Mouse (Mus musculus) thymus, adult 18-20 months (tissue): ENCODE data around the gene Abhd14a.

Source experiments
- DNase-seq, 2 experiments: peaks; one replicate each; pipeline ENCODE4 v3.0.0; 2022; ENCODE audit warnings: mixed read lengths in 2 of 2

Abhd14a gene

GRCm38 (mm10) chr9:106452351-106452750 is 4.9 kb upstream of the Abhd14a start:
- DNase-seq, result no peak

GRCm38 (mm10) chr9:106451899-106452298 is 4.4 kb upstream of the Abhd14a start:
- no peak for DNase-seq

- DNase-seq, result no peak
These were observed 3.8 kb upstream of the Abhd14a start for GRCm38 (mm10) chr9:106451298-106451697.

- no peak for DNase-seq
These were observed 3.2 kb upstream of the Abhd14a start for GRCm38 (mm10) chr9:106450661-106451060.

GRCm38 (mm10) chr9:106449947-106450346 is 2.5 kb upstream of the Abhd14a start:
- no peak for DNase-seq

- DNase-seq, result no peak
These were observed 1.1 kb upstream of the Abhd14a start for GRCm38 (mm10) chr9:106448498-106449031.

- no peak for DNase-seq
These were observed 473 bp upstream of the Abhd14a start for GRCm38 (mm10) chr9:106447951-106448350.

- DNase-seq, result no peak
These were observed 2.6 kb downstream of the Abhd14a start for GRCm38 (mm10) chr9:106444836-106445235.

GRCm38 (mm10) chr9:106442680-106443079 is 4.8 kb downstream of the Abhd14a start:
- DNase-seq, result no peak

- DNase-seq, result no peak
These were observed 10.9 kb downstream of the Abhd14a start for GRCm38 (mm10) chr9:106436566-106436965.

- no peak for DNase-seq
These were observed 14.1 kb downstream of the Abhd14a start for GRCm38 (mm10) chr9:106433389-106433788.

- no peak for DNase-seq
These were observed 17.5 kb downstream of the Abhd14a start for GRCm38 (mm10) chr9:106430015-106430264.

GRCm38 (mm10) chr9:106429221-106430014 is 18.1 kb downstream of the Abhd14a start, which contains the start of gene Rpl29:
Gene Rpl29, plus strand, starts transcription at chr9:106429454.
- peak; percentile 83 to 91 for DNase-seq

GRCm38 (mm10) chr9:106428719-106429220 is 18.7 kb downstream of the Abhd14a start:
- DNase-seq, result no peak

GRCm38 (mm10) chr9:106421865-106422160 is 25.7 kb downstream of the Abhd14a start:
- DNase-seq, result peak; percentile 49 to 58

- DNase-seq, result no peak
These were observed 26.2 kb downstream of the Abhd14a start for GRCm38 (mm10) chr9:106421033-106421864.

- DNase-seq, result no peak
These were observed 26.9 kb downstream of the Abhd14a start for GRCm38 (mm10) chr9:106420608-106421007.

GRCm38 (mm10) chr9:106417841-106418625 is 29.4 kb downstream of the Abhd14a start:
- DNase-seq, result peak; percentile 28 to 37

- DNase-seq, result no peak
These were observed 30.7 kb downstream of the Abhd14a start for GRCm38 (mm10) chr9:106416826-106417225.

- DNase-seq, result no peak
These were observed 33.9 kb downstream of the Abhd14a start for GRCm38 (mm10) chr9:106413606-106414005.

- no peak for DNase-seq
These were observed 35.3 kb downstream of the Abhd14a start for GRCm38 (mm10) chr9:106412210-106412609.

GRCm38 (mm10) chr9:106411729-106412128 is 35.7 kb downstream of the Abhd14a start:
- no peak for DNase-seq

GRCm38 (mm10) chr9:106411091-106411594 is 36.3 kb downstream of the Abhd14a start:
- DNase-seq, result no peak
